Mouse (Mus musculus) stomach, embryonic 16.5 days (tissue): ENCODE data around the gene Zfp628. TPM values are rescaled to one million over a fixed set of nuclear protein-coding genes. Genes with fewer than 3 reads are reported as not detected.

ENCODE experiments used
- ATAC-seq: fragments of 200-750 bp; cut with Nextera tagmentation; 2 replicates; pipeline ENCODE4 v1.8.0; 2017; ENCODE audit warnings: moderate number of reproducible peaks, moderate TSS enrichment; ENCODE audit not compliant: insufficient read depth, low FRiP score
- H3K27ac ChIP-seq: fragments of 300-500 bp; sonication (generic); 2 replicates; pipeline ENCODE4 v1.5.1; 2014; ENCODE audit warnings: low read length
- H3K27me3 ChIP-seq: fragments of 300-500 bp; sonication (generic); 2 replicates; pipeline ENCODE4 v1.6.1; 2014; ENCODE audit warnings: low read length, control low read depth, mixed read lengths; ENCODE audit not compliant: control insufficient read depth, insufficient read depth
- H3K36me3 ChIP-seq: fragments of 300-500 bp; sonication (generic); 2 replicates; pipeline ENCODE4 v1.6.1; 2014; ENCODE audit warnings: low read length; ENCODE audit not compliant: control insufficient read depth, insufficient read depth
- H3K4me1 ChIP-seq: fragments of 300-500 bp; sonication (generic); 2 replicates; pipeline ENCODE4 v1.6.1; 2014; ENCODE audit warnings: low read length, control low read depth, mixed read lengths; ENCODE audit not compliant: control insufficient read depth, insufficient read depth
- H3K4me2 ChIP-seq: fragments of 300-500 bp; sonication (generic); 2 replicates; pipeline ENCODE4 v1.6.1; 2014; ENCODE audit warnings: low read depth, low read length, mixed read lengths
- H3K4me3 ChIP-seq: fragments of 300-500 bp; sonication (generic); replicated peaks from 2 replicates; pipeline ENCODE4 v1.5.1; 2014; ENCODE audit warnings: mild to moderate bottlenecking, low read length
- H3K9ac ChIP-seq: fragments of 300-500 bp; sonication (generic); 2 replicates; pipeline ENCODE4 v1.6.1; 2014; ENCODE audit warnings: low read length
- H3K9me3 ChIP-seq: fragments of 300-500 bp; sonication (generic); replicated peaks from 2 replicates; pipeline ENCODE4 v1.6.1; 2016; ENCODE audit warnings: low read length, control low read depth; ENCODE audit not compliant: control insufficient read depth
- WGBS: fragments of 180-500 bp; shearing (Covaris S2); extraction: QIAGEN DNeasy Blood & Tissue Kit; methylation state at CpG from one replicate; pipeline ENCODE4 v1.1.7; 2014; 5-methylcytosine and 5-hydroxymethylcytosine counted together
- polyA plus RNA-seq: library from polyadenylated mRNA; unstranded; fragments of >200 nt; fragmentation: Nextera tagmentation; extraction: Ambion mirVana; gene quantifications from 2 replicates; pipeline ENCODE4 v1.2.1, GENCODE M21; 2015

The Zfp628 gene
- polyA plus RNA-seq, 1 experiment from 2014 or later = 2.3 TPM

GRCm38 (mm10) chr7:4971068-4971467 is 56.1 kb downstream of the Zfp628 start, which contains the start of gene Sbk3:
Gene Sbk3 (minus strand): TSS chr7:4971168.
- Histone ChIP-seq H3K27ac (no peak within 1 kb of the TSS), H3K9me3 (no peaks in the 10 kb centered on the region), H3K36me3 (no peaks in the 10 kb centered on the region), H3K9ac (no peak within 1 kb of the TSS), H3K27me3 (peaks cover 3% of the 10 kb centered on the region; the same call in 1 of the 2 replicates), H3K4me3 (no peak within 1 kb of the TSS), H3K4me1 (no peaks in the 10 kb centered on the region), H3K4me2 (no peak within 1 kb of the TSS)
- 37% methylated on average over 6 of the region's 6 CpGs for WGBS
- ATAC-seq = no peak

Other genes starting within 250 kb of the Zfp628 start
- gene Hspbp1, start 230.1 kb upstream of the Zfp628 start, polyA plus RNA-seq = 77.2 and 88.0 TPM in 2 replicates
- gene Brsk1, start 224.6 kb upstream of the Zfp628 start, polyA plus RNA-seq = 0.86 and 0.88 TPM in 2 replicates
- 0.76 and 0.90 TPM in 2 replicates for gene Tmem150b, start 190.0 kb upstream of the Zfp628 start, polyA plus RNA-seq
- gene Kmt5c, start 175.1 kb upstream of the Zfp628 start, polyA plus RNA-seq = 59.6 and 64.3 TPM in 2 replicates
- gene Cox6b2, start 162.1 kb upstream of the Zfp628 start, polyA plus RNA-seq = 61.4 and 70.0 TPM in 2 replicates
- gene Fam71e2, start 143.9 kb upstream of the Zfp628 start, polyA plus RNA-seq = not detected in 2 replicates
- gene Il11, start 132.4 kb upstream of the Zfp628 start, polyA plus RNA-seq = 0.22 and 0.26 TPM in 2 replicates
- gene Tmem190, start 132.3 kb upstream of the Zfp628 start, polyA plus RNA-seq = 0.72 and 0.79 TPM in 2 replicates
- gene Tmem238, start 125.6 kb upstream of the Zfp628 start, polyA plus RNA-seq = 21.2 and 21.7 TPM in 2 replicates
- gene Rpl28, start 122.3 kb upstream of the Zfp628 start, polyA plus RNA-seq = 255 and 322 TPM in 2 replicates
- 204 and 212 TPM in 2 replicates for gene Ube2s, start 102.6 kb upstream of the Zfp628 start, polyA plus RNA-seq
- gene Shisa7, start 70.5 kb upstream of the Zfp628 start, polyA plus RNA-seq = 0.26 and 0.49 TPM in 2 replicates
- 16.7 and 17.6 TPM in 2 replicates for gene Isoc2b, start 45.0 kb upstream of the Zfp628 start, polyA plus RNA-seq
- gene Isoc2a, start 38.1 kb upstream of the Zfp628 start, polyA plus RNA-seq = 1.1 and 1.5 TPM in 2 replicates
- 0.10 TPM in 1 of 2 replicates, not detected in the other for gene Gm36210, start 8.7 kb upstream of the Zfp628 start, polyA plus RNA-seq
- gene Nat14, start 6.8 kb downstream of the Zfp628 start, polyA plus RNA-seq = 3.0 and 4.0 TPM in 2 replicates
- gene Ssc5d, start 10.6 kb downstream of the Zfp628 start, polyA plus RNA-seq = 3.4 and 3.5 TPM in 2 replicates
- gene Sbk2, start 49.2 kb downstream of the Zfp628 start, polyA plus RNA-seq = 0.26 and 0.47 TPM in 2 replicates
- 0.11 TPM in 1 of 2 replicates, not detected in the other for gene Sbk3, start 56.0 kb downstream of the Zfp628 start, polyA plus RNA-seq
- gene Zfp579, start 80.9 kb downstream of the Zfp628 start, polyA plus RNA-seq = 23.0 and 26.5 TPM in 2 replicates
- 17.2 and 17.5 TPM in 2 replicates for gene Zfp524, start 99.2 kb downstream of the Zfp628 start, polyA plus RNA-seq
- 18.9 and 22.6 TPM in 2 replicates for gene Fiz1, start 99.5 kb downstream of the Zfp628 start, polyA plus RNA-seq
- gene Gm44973, start 100.3 kb downstream of the Zfp628 start, polyA plus RNA-seq = 0.99 and 1.3 TPM in 2 replicates
- 3.7 and 4.1 TPM in 2 replicates for gene Zfp865, start 105.2 kb downstream of the Zfp628 start, polyA plus RNA-seq
- 20.6 and 21.9 TPM in 2 replicates for gene Ccdc106, start 105.3 kb downstream of the Zfp628 start, polyA plus RNA-seq
- gene 4632433K11Rik, start 118.9 kb downstream of the Zfp628 start, polyA plus RNA-seq = not detected in 2 replicates
- gene Zfp784, start 123.2 kb downstream of the Zfp628 start, polyA plus RNA-seq = 5.9 and 6.1 TPM in 2 replicates
- 19.2 and 20.2 TPM in 2 replicates for gene Zfp580, start 136.3 kb downstream of the Zfp628 start, polyA plus RNA-seq
- 76.3 and 81.1 TPM in 2 replicates for gene U2af2, start 146.9 kb downstream of the Zfp628 start, polyA plus RNA-seq
- gene Epn1, start 165.0 kb downstream of the Zfp628 start, polyA plus RNA-seq = 50.2 and 50.4 TPM in 2 replicates
- gene Rfpl4, start 201.7 kb downstream of the Zfp628 start, polyA plus RNA-seq = not detected in 2 replicates
- gene Rasl2-9, start 210.7 kb downstream of the Zfp628 start, polyA plus RNA-seq = 0.40 and 0.54 TPM in 2 replicates
- gene Vmn1r55, start 234.5 kb downstream of the Zfp628 start, polyA plus RNA-seq = not detected in 2 replicates